ENCODE assay signal across 9 mouse cellular contexts in the genomic region with DNA sequence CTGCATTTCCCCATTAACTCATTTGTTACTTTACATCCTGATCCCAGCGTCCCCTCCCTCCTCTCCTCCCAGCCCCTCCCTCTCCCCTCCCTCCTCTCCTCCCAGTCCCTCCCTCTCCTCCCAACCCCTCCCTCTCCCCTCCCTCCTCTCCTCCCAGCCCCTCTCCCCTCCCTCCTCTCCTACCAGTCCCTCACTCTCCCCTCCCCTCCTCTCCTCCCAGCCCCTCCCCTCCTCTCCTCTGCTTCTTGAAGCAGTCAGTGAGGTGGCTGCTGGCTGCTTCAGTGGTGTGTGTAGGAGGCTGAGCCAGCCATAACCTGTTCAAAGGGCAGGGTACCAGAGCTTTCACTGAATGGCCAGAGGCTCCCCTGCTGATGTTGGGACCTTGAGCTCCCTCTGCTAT. TPM values are rescaled to one million over a fixed set of nuclear protein-coding genes. Genes with fewer than 3 reads are reported as not detected.
DNase-seq lines count a peak whose midpoint lies in the region; ATAC-seq lines count a peak whose summit lies in the region.
"Had no signal": no experiment of that assay in that cellular context is flagged by ENCODE, and none has a peak within 500 bp of the region (broad histone marks: within the 10 kb centered on the region; RNA-seq: fewer than 3 reads in every experiment).

No protein-coding gene starts in this region.

- H3K4me3 ChIP-seq in liver, embryonic 13.5 days (replicated peaks) = no peak overlapping the region

- peak; percentile 52; the same call in 1 of the 2 replicates for ATAC-seq in liver, embryonic 13.5 days (ENCODE audit: low read depth)

- WGBS in liver, embryonic 13.5 days (ENCODE audit: insufficient replicate concordance) = 14% methylated on average over 1 of the region's 1 CpGs

- H3K9ac ChIP-seq in liver, embryonic 13.5 days = no peak overlapping the region

- H3K4me2 ChIP-seq in liver, embryonic 13.5 days = no peak overlapping the region

- no peak overlapping the region for H3K27ac ChIP-seq in liver, embryonic 13.5 days

- H3K27me3 ChIP-seq in liver, embryonic 13.5 days = no peaks in the 10 kb centered on the region

- intact Hi-C loops in left cerebral cortex, postnatal 14 days (cut with DNase I) = no loop called here
- intact Hi-C loops in left cerebral cortex, postnatal 10 days (cut with DNase I) = loop anchor here (10.0 kb wide), 1 partner anchor 1607 kb away; no protein-coding TSS in a partner anchor

- peaks cover 66% of the 10 kb centered on the region for H3K36me3 ChIP-seq in liver, embryonic 13.5 days

- peak; percentile 79 for DNase-seq in 416B (ENCODE audit: low read depth)
- DNase-seq in ES-CJ7 (ENCODE audit: low read depth, low spot score) = peak; percentile 97
- DNase-seq in fat pad, adult 2 months (ENCODE audit: extremely low read depth, low read depth, low spot score) = peak; percentile 56
- DNase-seq in liver, embryonic 13.5 days = no peak
- DNase-seq in cerebellum, postnatal 4 days (ENCODE audit: low spot score in 2 of 2) = no peak
- DNase-seq in left cerebral cortex, postnatal 14 days (ENCODE audit: low spot score in 2 of 2) = no peak
- no peak for DNase-seq in left cerebral cortex, postnatal 10 days (ENCODE audit: extremely low spot score in 1 of 2, low spot score in 2 of 2)
- DNase-seq: cerebellum, postnatal 25 days; lung, postnatal 4 days had no signal

- H3K4me1 ChIP-seq in liver, embryonic 13.5 days (replicated peaks) = peaks cover 19% of the 10 kb centered on the region

- no peaks in the 10 kb centered on the region for H3K9me3 ChIP-seq in liver, embryonic 13.5 days (replicated peaks)

RNA-seq across cellular contexts. Expression of a gene that starts 12.0 kb away (rescaled TPM):
- 4.5 and 5.0 TPM in 2 replicates for polyA plus RNA-seq in liver, embryonic 13.5 days (2015; fragmentation: Nextera tagmentation; extraction: Ambion mirVana)
- total RNA-seq in left cerebral cortex, postnatal 14 days (2021) = 10 to 100 TPM; 18.6 to 21.0 TPM
- 10 to 100 TPM; 17.5 to 22.3 TPM for total RNA-seq in left cerebral cortex, postnatal 10 days (2021)

RNA-seq across cellular contexts. Expression of a gene that starts 50.5 kb away (rescaled TPM):
- polyA plus RNA-seq in liver, embryonic 13.5 days (2015; fragmentation: Nextera tagmentation; extraction: Ambion mirVana) = 1.7 and 1.8 TPM in 2 replicates
- total RNA-seq in left cerebral cortex, postnatal 14 days (2021) = 10 to 100 TPM; 40.6 to 43.4 TPM
- total RNA-seq in left cerebral cortex, postnatal 10 days (2021) = 10 to 100 TPM; 38.2 to 40.0 TPM

Comparison
In these comparisons a context has a peak if more than half of its experiments do, and no peak if none do; other contexts are left out.
1. DNase-seq: peak in 416B (single experiment), ES-CJ7 (single experiment) and fat pad, adult 2 months (single experiment); none in liver, embryonic 13.5 days (single experiment), cerebellum, postnatal 4 days (0 of 2), left cerebral cortex, postnatal 14 days (0 of 2) and left cerebral cortex, postnatal 10 days (0 of 2).